In genomic region chr7:66159961-66160360, GRCm38 (mm10) we compare ENCODE assay signal across 14 mouse cellular contexts.
"Had no signal": no experiment of that assay in that cellular context is flagged by ENCODE, and none has a peak within 500 bp of the region (broad histone marks: within the 10 kb centered on the region; RNA-seq: fewer than 3 reads in every experiment).

No protein-coding gene starts in this region.

- H3K4me2 ChIP-seq: limb, embryonic 15.5 days; liver, embryonic 12.5 days; lung, embryonic 14.5 days; neural tube, embryonic 15.5 days had no signal

- H3K27ac ChIP-seq: left cerebral cortex, adult 2 months; limb, embryonic 15.5 days; liver, embryonic 12.5 days; neural tube, embryonic 15.5 days had no signal

- H3K4me3 ChIP-seq: left cerebral cortex, adult 2 months; limb, embryonic 15.5 days; liver, embryonic 12.5 days; neural tube, embryonic 15.5 days had no signal

- H3K9me3 ChIP-seq: limb, embryonic 15.5 days; liver, embryonic 12.5 days; neural tube, embryonic 15.5 days had no signal

- ATAC-seq: liver, embryonic 12.5 days had no signal

- DNase-seq: kidney, adult 8-10 months; kidney, postnatal 25 days; lung, embryonic 14.5 days; lung, postnatal 10 days; lung, postnatal 4 days; midbrain, embryonic 14.5 days; right cerebral cortex, postnatal 4 days; spleen, adult 18-20 months; thymus, adult 18-20 months; thymus, postnatal 14 days had no signal

- H3K27me3 ChIP-seq: limb, embryonic 15.5 days; liver, embryonic 12.5 days; neural tube, embryonic 15.5 days had no signal

- H3K9ac ChIP-seq: limb, embryonic 15.5 days; liver, embryonic 12.5 days; lung, embryonic 14.5 days; neural tube, embryonic 15.5 days had no signal

- H3K36me3 ChIP-seq: neural tube, embryonic 15.5 days had no signal
